Mouse (Mus musculus): Measurements from ENCODE around the gene Rexo1. TPM values are rescaled to one million over a fixed set of nuclear protein-coding genes. Genes with fewer than 3 reads are reported as not detected.

Rexo1 gene
- polyA plus RNA-seq (2014; fragmentation: Nextera tagmentation; extraction: Ambion mirVana): 27.8 and 34.5 TPM in 2 replicates

DNA sequence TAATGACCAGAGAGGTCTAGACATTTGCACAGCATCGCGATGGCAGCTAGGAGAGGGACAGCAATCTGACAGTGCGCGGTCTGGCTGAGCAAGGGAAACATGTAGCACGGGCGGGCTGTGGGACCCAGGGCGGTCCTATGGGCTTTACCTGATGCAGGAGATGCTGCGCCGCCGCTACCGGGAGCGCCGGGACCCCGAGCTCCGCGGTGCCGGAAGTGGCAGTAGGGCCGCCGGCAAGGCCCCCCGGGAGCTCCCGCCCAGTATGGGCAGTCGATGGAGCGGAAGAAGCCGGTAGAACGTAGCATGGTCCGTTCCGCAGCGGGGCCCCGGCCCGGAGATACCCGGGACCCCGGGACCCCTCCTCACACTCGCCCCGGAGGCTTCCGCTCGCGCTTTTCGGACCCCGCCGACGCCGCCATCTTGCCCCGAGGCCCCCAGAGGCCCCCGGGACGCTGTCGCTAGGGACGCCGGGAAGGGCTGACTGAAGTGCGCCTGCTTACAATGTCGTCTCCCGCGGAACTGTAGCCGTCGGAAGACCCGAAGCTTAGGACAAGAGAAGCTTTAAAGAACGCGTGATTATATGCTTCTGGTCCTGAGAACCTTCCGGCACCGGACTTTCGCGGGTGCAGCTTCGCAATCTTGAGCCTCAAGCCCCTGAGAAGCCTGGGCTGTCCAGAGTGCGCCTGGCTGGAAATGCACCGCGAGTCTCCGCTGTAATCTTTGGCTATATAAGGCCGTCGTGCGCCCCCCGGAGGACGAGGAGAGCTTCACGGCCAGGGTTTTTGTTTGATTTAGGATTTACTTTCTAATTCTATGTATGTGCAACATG lies at the start of gene Rexo1:
Rexo1 (minus strand) TSS at position 445 of the 829 bp plus-strand sequence.
- whole genome bisulfite sequencing: under 1% methylated on average over 72 of the region's 72 CpGs
- peak within 1 kb of the TSS; percentile 97 for H3K9ac ChIP-seq
- ATAC-seq (ENCODE audit: insufficient read depth) (peak; percentile 88), DNase-seq (peak; percentile 98)
- H3K9me3 ChIP-seq (ENCODE audit: low read depth, low read length): no peaks in the 10 kb centered on the region
- H3K4me3 ChIP-seq (ENCODE audit: low read depth, low read length): peak within 1 kb of the TSS; percentile 99
- H3K4me2 ChIP-seq: peak within 1 kb of the TSS; percentile 96
- peaks cover 5% of the 10 kb centered on the region; the same call in 1 of the 2 replicates for H3K36me3 ChIP-seq (ENCODE audit: insufficient read depth)
- H3K27me3 ChIP-seq (ENCODE audit: insufficient read depth, low read length): no peaks in the 10 kb centered on the region
- peak; percentile 84 for TF ChIP-seq CTCF (IDR thresholded peaks at IDR 0.05; ENCODE audit: low read depth)
- peak within 1 kb of the TSS; percentile 94 for H3K27ac ChIP-seq (ENCODE audit: low read depth)
- H3K4me1 ChIP-seq (ENCODE audit: insufficient read depth): peaks cover 10% of the 10 kb centered on the region

DNA sequence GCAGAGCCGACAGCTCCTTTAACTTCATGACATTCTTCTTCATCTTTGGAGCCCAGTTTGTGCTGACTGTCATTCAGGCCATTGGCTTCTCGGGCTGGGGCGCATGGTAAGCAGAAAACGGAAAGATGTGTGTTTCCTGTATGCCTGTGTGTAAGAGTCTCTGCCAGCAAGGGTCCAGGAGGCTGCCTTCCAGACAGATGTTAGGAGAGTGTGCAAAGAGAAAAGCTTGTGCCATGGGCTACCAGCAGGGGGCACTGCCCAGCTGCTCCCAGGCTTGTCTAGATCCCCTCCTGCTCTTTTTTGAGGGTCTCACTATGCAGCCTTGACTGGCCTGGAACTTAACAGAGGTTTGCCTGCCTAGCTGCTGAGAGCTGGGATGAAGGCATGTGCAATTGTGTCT lies 49.7 kb upstream of the Rexo1 start:
- no peak for ATAC-seq (ENCODE audit: insufficient read depth)
- WGBS: 55% methylated on average over 4 of the region's 4 CpGs
- peaks cover 90% of the 10 kb centered on the region for H3K36me3 ChIP-seq (ENCODE audit: insufficient read depth)

DNA sequence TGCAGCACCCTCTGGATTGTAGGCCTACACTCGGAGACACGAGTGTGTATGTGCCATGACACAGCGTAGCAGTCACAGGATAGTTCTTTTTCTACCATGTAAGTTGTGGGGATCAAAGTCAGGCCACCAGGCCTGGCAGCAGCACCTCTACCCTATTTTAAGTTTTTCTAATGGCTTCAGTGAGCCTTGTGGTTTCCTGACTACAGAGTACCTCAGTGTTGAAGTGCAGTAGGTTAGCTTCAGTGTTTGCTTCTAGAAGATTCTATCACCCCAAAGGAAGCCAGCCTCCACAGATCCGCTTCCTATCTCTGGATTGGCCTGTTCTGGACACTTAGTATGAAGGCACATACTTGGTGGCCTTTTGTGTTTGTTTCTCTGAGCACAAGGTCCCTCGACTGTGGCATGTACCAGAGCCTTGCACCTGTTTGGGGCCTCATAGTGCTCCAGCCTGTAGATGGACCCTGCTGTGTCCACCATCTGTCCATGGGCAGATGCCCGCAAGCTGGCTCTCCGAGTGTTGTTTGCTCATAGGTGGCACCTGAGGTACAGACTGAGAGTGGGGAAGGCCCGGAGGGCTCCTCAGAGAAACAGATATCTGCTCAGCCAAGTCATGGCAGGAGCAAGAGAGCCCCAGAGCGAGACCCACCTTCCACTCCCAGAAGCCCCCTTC lies 48.9 kb upstream of the Rexo1 start:
- H3K4me3 ChIP-seq (ENCODE audit: low read depth, low read length): no peak overlapping the region
- no peaks in the 10 kb centered on the region for H3K27me3 ChIP-seq (ENCODE audit: insufficient read depth, low read length)
- H3K9me3 ChIP-seq (ENCODE audit: low read depth, low read length): no peaks in the 10 kb centered on the region
- no peak overlapping the region for H3K27ac ChIP-seq (ENCODE audit: low read depth)
- DNase-seq (no peak), ATAC-seq (ENCODE audit: insufficient read depth) (no peak)
- no peak overlapping the region for H3K4me2 ChIP-seq
- WGBS: 87% methylated on average over 9 of the region's 9 CpGs
- TF ChIP-seq CTCF (IDR thresholded peaks at IDR 0.05; ENCODE audit: low read depth): no peak
- H3K4me1 ChIP-seq (ENCODE audit: insufficient read depth): no peaks in the 10 kb centered on the region
- H3K36me3 ChIP-seq (ENCODE audit: insufficient read depth): peaks cover 86% of the 10 kb centered on the region
- H3K9ac ChIP-seq: no peak overlapping the region

More for the DNA sequence above, 49.7 kb upstream of the Rexo1 start:
- Histone ChIP-seq H3K27me3 (ENCODE audit: insufficient read depth, low read length) (no peaks in the 10 kb centered on the region), H3K9ac (no peak overlapping the region), H3K9me3 (ENCODE audit: low read depth, low read length) (no peaks in the 10 kb centered on the region), H3K4me1 (ENCODE audit: insufficient read depth) (no peaks in the 10 kb centered on the region), H3K4me3 (ENCODE audit: low read depth, low read length) (no peak overlapping the region), H3K27ac (ENCODE audit: low read depth) (no peak overlapping the region), H3K4me2 (no peak overlapping the region)
- peak; percentile 70 for DNase-seq
- peak; percentile 86 for TF ChIP-seq CTCF (IDR thresholded peaks at IDR 0.05; ENCODE audit: low read depth)

DNA sequence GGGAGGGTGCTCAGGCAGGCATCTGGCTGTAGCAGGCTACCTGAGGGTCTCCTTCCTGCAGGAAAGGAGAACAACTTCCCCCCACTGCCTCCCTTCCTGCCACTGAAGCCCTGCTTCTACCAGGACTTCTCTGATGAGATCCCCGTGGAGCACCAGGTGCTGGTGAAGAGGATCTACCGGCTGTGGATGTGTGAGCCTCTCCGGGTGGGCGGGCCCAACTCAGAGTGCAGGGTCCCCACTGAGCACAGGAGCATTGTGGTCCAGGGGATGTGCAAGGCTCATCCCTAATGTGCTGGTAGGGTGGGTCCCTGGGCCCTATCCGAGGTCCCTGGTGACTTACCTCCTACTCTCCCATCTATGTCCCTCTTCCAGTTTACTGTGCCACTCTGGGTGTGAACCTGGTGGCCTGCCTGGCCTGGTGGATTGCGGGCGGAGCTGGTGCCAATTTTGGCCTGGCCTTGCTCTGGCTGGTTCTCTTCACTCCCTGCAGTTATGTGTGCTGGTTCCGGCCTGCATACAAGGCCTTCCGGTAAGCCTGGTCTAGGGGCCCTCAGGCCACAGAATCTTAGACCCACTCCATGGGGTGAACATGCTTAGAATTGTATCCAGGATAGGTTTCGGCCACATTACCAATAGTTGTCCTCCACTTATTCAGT lies 48.0 kb upstream of the Rexo1 start:
- Histone ChIP-seq H3K27me3 (ENCODE audit: insufficient read depth, low read length) (no peaks in the 10 kb centered on the region), H3K4me2 (no peak overlapping the region), H3K36me3 (ENCODE audit: insufficient read depth) (peaks cover 78% of the 10 kb centered on the region), H3K9me3 (ENCODE audit: low read depth, low read length) (no peaks in the 10 kb centered on the region), H3K4me3 (ENCODE audit: low read depth, low read length) (no peak overlapping the region), H3K9ac (no peak overlapping the region), H3K27ac (ENCODE audit: low read depth) (no peak overlapping the region), H3K4me1 (ENCODE audit: insufficient read depth) (no peaks in the 10 kb centered on the region)
- 81% methylated on average over 10 of the region's 10 CpGs for WGBS
- ATAC-seq (ENCODE audit: insufficient read depth) (no peak), DNase-seq (no peak)
- no peak for TF ChIP-seq CTCF (IDR thresholded peaks at IDR 0.05; ENCODE audit: low read depth)

DNA sequence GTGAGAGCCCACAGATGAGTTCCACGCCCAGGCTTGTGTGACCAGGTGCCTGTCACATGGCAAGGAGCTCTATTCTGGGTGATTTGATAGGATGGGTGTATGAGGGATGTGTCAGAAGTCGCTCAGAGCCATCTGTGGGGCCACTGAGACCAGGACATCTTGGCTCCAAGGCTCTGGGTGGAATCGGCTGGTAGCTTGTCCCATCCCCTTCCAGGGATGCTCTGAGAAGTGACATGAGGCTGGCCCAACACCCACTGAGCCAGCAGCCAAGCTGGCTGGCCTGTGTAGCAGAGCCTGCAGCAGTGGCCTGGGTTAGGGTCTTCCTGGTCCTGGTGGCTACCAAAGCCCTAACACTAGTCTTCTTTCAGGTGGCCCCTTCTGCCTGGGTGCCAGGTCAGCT lies 47.1 kb upstream of the Rexo1 start:
- Histone ChIP-seq H3K4me2 (no peak overlapping the region), H3K9me3 (ENCODE audit: low read depth, low read length) (no peaks in the 10 kb centered on the region), H3K4me3 (ENCODE audit: low read depth, low read length) (no peak overlapping the region), H3K36me3 (ENCODE audit: insufficient read depth) (peaks cover 71% of the 10 kb centered on the region), H3K27ac (ENCODE audit: low read depth) (no peak overlapping the region), H3K4me1 (ENCODE audit: insufficient read depth) (peaks cover 6% of the 10 kb centered on the region; the same call in 1 of the 2 replicates), H3K27me3 (ENCODE audit: insufficient read depth, low read length) (no peaks in the 10 kb centered on the region), H3K9ac (no peak overlapping the region)
- 84% methylated on average over 3 of the region's 3 CpGs for WGBS
- ATAC-seq (ENCODE audit: insufficient read depth) (no peak), DNase-seq (no peak)
- TF ChIP-seq CTCF (IDR thresholded peaks at IDR 0.05; ENCODE audit: low read depth): no peak

DNA sequence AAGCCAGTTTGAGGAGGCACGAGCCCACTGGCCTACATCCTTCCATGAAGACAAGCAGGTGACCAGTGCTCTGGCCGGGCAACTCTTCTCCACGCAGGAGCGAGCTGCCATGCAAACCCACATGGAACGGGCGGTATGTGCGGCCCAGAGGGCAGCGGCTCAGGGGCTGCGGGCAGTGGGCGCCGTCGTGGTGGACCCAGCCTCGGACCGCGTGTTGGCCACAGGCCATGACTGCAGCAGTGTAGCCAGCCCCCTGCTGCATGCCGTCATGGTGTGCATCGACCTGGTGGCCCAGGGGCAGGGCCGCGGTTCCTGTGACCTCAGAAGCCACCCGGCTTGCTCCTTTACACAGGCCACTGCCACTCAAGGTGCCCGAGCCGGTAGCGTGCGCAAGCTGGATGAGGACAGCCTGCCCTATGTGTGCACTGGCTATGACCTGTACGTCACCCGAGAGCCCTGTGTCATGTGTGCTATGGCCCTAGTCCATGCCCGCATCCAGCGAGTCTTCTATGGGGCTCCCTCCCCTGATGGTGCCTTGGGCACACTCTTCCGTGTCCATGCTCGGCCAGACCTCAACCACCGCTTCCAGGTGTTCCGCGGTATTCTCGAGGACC lies 45.5 kb upstream of the Rexo1 start:
- 92% methylated on average over 34 of the region's 34 CpGs for WGBS

More for the DNA sequence above, 45.5 kb upstream of the Rexo1 start:
- Histone ChIP-seq H3K27me3 (ENCODE audit: insufficient read depth, low read length) (no peaks in the 10 kb centered on the region), H3K36me3 (ENCODE audit: insufficient read depth) (peaks cover 56% of the 10 kb centered on the region), H3K4me3 (ENCODE audit: low read depth, low read length) (no peak overlapping the region), H3K4me2 (no peak overlapping the region), H3K4me1 (ENCODE audit: insufficient read depth) (peaks cover 10% of the 10 kb centered on the region), H3K9ac (no peak overlapping the region), H3K27ac (ENCODE audit: low read depth) (no peak overlapping the region), H3K9me3 (ENCODE audit: low read depth, low read length) (no peaks in the 10 kb centered on the region)
- ATAC-seq (ENCODE audit: insufficient read depth) (no peak), DNase-seq (no peak)
- TF ChIP-seq CTCF (IDR thresholded peaks at IDR 0.05; ENCODE audit: low read depth): no peak

Measured in lung, embryonic 14.5 days (tissue).